ENCODE assay signal across 8 mouse cellular contexts in genomic region chr8:3588258-3588633, GRCm38 (mm10). TPM values are rescaled to one million over a fixed set of nuclear protein-coding genes. Genes with fewer than 3 reads are reported as not detected.
DNase-seq lines count a peak whose midpoint lies in the region; ATAC-seq lines count a peak whose summit lies in the region.

No protein-coding gene starts in this region.

- no peaks in the 10 kb centered on the region for H3K9me3 ChIP-seq in erythroblast, embryonic 14.5 days (ENCODE audit: control insufficient read depth, low read length)
- H3K9me3 ChIP-seq in embryonic facial prominence, embryonic 15.5 days (replicated peaks), result no peaks in the 10 kb centered on the region
- H3K9me3 ChIP-seq in liver, embryonic 11.5 days (ENCODE audit: control insufficient read depth, low read length), result no peaks in the 10 kb centered on the region
- H3K9me3 ChIP-seq in stomach, embryonic 15.5 days, result no peaks in the 10 kb centered on the region

- H3K9ac ChIP-seq in embryonic facial prominence, embryonic 15.5 days, result peak overlapping the region; percentile 65
- H3K9ac ChIP-seq in liver, embryonic 11.5 days (ENCODE audit: low read depth, low read length), result peak overlapping the region; percentile 67
- H3K9ac ChIP-seq in stomach, embryonic 15.5 days, result peak overlapping the region; percentile 56

- peak overlapping the region; percentile 83 for H3K27ac ChIP-seq in embryonic facial prominence, embryonic 15.5 days (replicated peaks)
- H3K27ac ChIP-seq in liver, embryonic 11.5 days (ENCODE audit: low read depth, low read length), result no peak overlapping the region
- peak overlapping the region; percentile 88 for H3K27ac ChIP-seq in stomach, embryonic 15.5 days

- peaks cover 7% of the 10 kb centered on the region for H3K27me3 ChIP-seq in erythroblast, embryonic 14.5 days (ENCODE audit: control insufficient read depth)
- H3K27me3 ChIP-seq in embryonic facial prominence, embryonic 15.5 days, result peaks cover 4% of the 10 kb centered on the region
- peaks cover 8% of the 10 kb centered on the region; the same call in 1 of the 2 replicates for H3K27me3 ChIP-seq in liver, embryonic 11.5 days (replicated peaks; ENCODE audit: control insufficient read depth, insufficient read depth, low read length)
- H3K27me3 ChIP-seq in stomach, embryonic 15.5 days (replicated peaks), result no peaks in the 10 kb centered on the region

- no peak for ATAC-seq in erythroblast, adult 5-6 weeks (replicated peaks; ENCODE audit: low FRiP score, poor library complexity, severe bottlenecking)
- 0 out of 2 replicates have a peak, but pooled peaks have one; percentile 17 for ATAC-seq in embryonic facial prominence, embryonic 15.5 days (ENCODE audit: insufficient number of reproducible peaks, low FRiP score, low TSS enrichment, low read depth)
- 0 out of 2 replicates have a peak, but pooled peaks have one; percentile 35 for ATAC-seq in liver, embryonic 11.5 days (replicated peaks; ENCODE audit: low FRiP score)
- ATAC-seq in stomach, embryonic 15.5 days (ENCODE audit: insufficient read depth, low FRiP score, low read depth), result peak; percentile 36

- peak; percentile 25 for DNase-seq in A20 (ENCODE audit: low read depth, low spot score)
- no peak for DNase-seq in liver, embryonic 11.5 days (ENCODE audit: low spot score)
- no peak for DNase-seq in left cerebral cortex, postnatal 4 days
- DNase-seq in urinary bladder, adult 2 months (ENCODE audit: low spot score), result no peak

- 1% methylated on average over 11 of the region's 11 CpGs for WGBS in embryonic facial prominence, embryonic 15.5 days
- 10% methylated on average over 11 of the region's 11 CpGs for WGBS in liver, embryonic 11.5 days
- 7% methylated on average over 11 of the region's 11 CpGs for WGBS in stomach, embryonic 15.5 days

- intact Hi-C loops in left cerebral cortex, postnatal 4 days (cut with DNase I), result no loop called here

- peaks cover 33% of the 10 kb centered on the region for H3K4me1 ChIP-seq in erythroblast, embryonic 14.5 days (ENCODE audit: control insufficient read depth)
- H3K4me1 ChIP-seq in embryonic facial prominence, embryonic 15.5 days, result peaks cover 15% of the 10 kb centered on the region
- peaks cover 5% of the 10 kb centered on the region for H3K4me1 ChIP-seq in liver, embryonic 11.5 days (replicated peaks; ENCODE audit: control insufficient read depth, insufficient read depth, low read length)
- 0 out of 2 replicates have a peak, but pooled peaks cover 3% of the 10 kb centered on the region for H3K4me1 ChIP-seq in stomach, embryonic 15.5 days

- H3K36me3 ChIP-seq in erythroblast, embryonic 14.5 days (ENCODE audit: control insufficient read depth), result no peaks in the 10 kb centered on the region
- H3K36me3 ChIP-seq in embryonic facial prominence, embryonic 15.5 days, result no peaks in the 10 kb centered on the region
- no peaks in the 10 kb centered on the region for H3K36me3 ChIP-seq in liver, embryonic 11.5 days (ENCODE audit: control insufficient read depth, insufficient read depth, low read length)
- H3K36me3 ChIP-seq in stomach, embryonic 15.5 days, result no peaks in the 10 kb centered on the region

- peak overlapping the region; percentile 72 for H3K4me3 ChIP-seq in erythroblast, embryonic 14.5 days (replicated peaks)
- H3K4me3 ChIP-seq in embryonic facial prominence, embryonic 15.5 days (replicated peaks), result peak overlapping the region; percentile 71
- H3K4me3 ChIP-seq in liver, embryonic 11.5 days (ENCODE audit: low read depth, low read length), result peak overlapping the region; percentile 76
- peak overlapping the region; percentile 67 for H3K4me3 ChIP-seq in stomach, embryonic 15.5 days (replicated peaks)

- peak overlapping the region; percentile 93 for H3K4me2 ChIP-seq in embryonic facial prominence, embryonic 15.5 days (replicated peaks)
- H3K4me2 ChIP-seq in liver, embryonic 11.5 days, result peak overlapping the region; percentile 87
- peak overlapping the region; percentile 90 for H3K4me2 ChIP-seq in stomach, embryonic 15.5 days

RNA-seq across cellular contexts. Expression of gene Camsap3, which starts 1.2 kb away (rescaled TPM):
- polyA plus RNA-seq in erythroblast, embryonic 14.5 days (2012), result 0.37 and 0.54 TPM in 2 replicates
- not detected in 2 replicates for total RNA-seq in erythroblast, adult 5-6 weeks (2015; ENCODE audit: low replicate concordance)
- total RNA-seq in erythroblast, adult 5-6 weeks (2017; ENCODE audit: low replicate concordance), result 0.28 TPM in 1 of 2 replicates, not detected in the other
- 15.4 and 16.7 TPM in 2 replicates for polyA plus RNA-seq in embryonic facial prominence, embryonic 15.5 days (2015; fragmentation: Nextera tagmentation; extraction: Ambion mirVana)
- polyA plus RNA-seq in liver, embryonic 11.5 days (2014; fragmentation: Nextera tagmentation; extraction: Ambion mirVana), result 3.5 and 3.9 TPM in 2 replicates
- polyA plus RNA-seq in stomach, embryonic 15.5 days (2015; fragmentation: Nextera tagmentation; extraction: Ambion mirVana), result 16.7 and 17.2 TPM in 2 replicates
- total RNA-seq in left cerebral cortex, postnatal 4 days (2021), result 100 to 1,000 TPM; 109 to 118 TPM
- polyA plus RNA-seq in urinary bladder, adult 2 months (2012; rRNA removed), result 13.3 and 16.1 TPM in 2 replicates

RNA-seq across cellular contexts. Expression of gene C330021F23Rik, which starts 20.5 kb away (rescaled TPM):
- not detected in 2 replicates for polyA plus RNA-seq in erythroblast, embryonic 14.5 days (2012)
- not detected in 2 replicates for total RNA-seq in erythroblast, adult 5-6 weeks (2015; ENCODE audit: low replicate concordance)
- not detected in 2 replicates for total RNA-seq in erythroblast, adult 5-6 weeks (2017; ENCODE audit: low replicate concordance)
- polyA plus RNA-seq in embryonic facial prominence, embryonic 15.5 days (2015; fragmentation: Nextera tagmentation; extraction: Ambion mirVana), result 0.51 and 0.53 TPM in 2 replicates
- 3.0 and 4.9 TPM in 2 replicates for polyA plus RNA-seq in liver, embryonic 11.5 days (2014; fragmentation: Nextera tagmentation; extraction: Ambion mirVana)
- polyA plus RNA-seq in stomach, embryonic 15.5 days (2015; fragmentation: Nextera tagmentation; extraction: Ambion mirVana), result 1.8 and 2.7 TPM in 2 replicates
- not detected for total RNA-seq in left cerebral cortex, postnatal 4 days (2021)
- 0.18 and 0.33 TPM in 2 replicates for polyA plus RNA-seq in urinary bladder, adult 2 months (2012; rRNA removed)

RNA-seq across cellular contexts. Expression of gene Xab2, which starts 32.9 kb away (rescaled TPM):
- 4.2 and 4.7 TPM in 2 replicates for polyA plus RNA-seq in erythroblast, embryonic 14.5 days (2012)
- total RNA-seq in erythroblast, adult 5-6 weeks (2015; ENCODE audit: low replicate concordance), result 4.4 and 5.4 TPM in 2 replicates
- total RNA-seq in erythroblast, adult 5-6 weeks (2017; ENCODE audit: low replicate concordance), result 11.0 and 16.0 TPM in 2 replicates
- polyA plus RNA-seq in embryonic facial prominence, embryonic 15.5 days (2015; fragmentation: Nextera tagmentation; extraction: Ambion mirVana), result 53.7 and 55.7 TPM in 2 replicates
- polyA plus RNA-seq in liver, embryonic 11.5 days (2014; fragmentation: Nextera tagmentation; extraction: Ambion mirVana), result 60.5 and 66.8 TPM in 2 replicates
- 48.9 and 49.2 TPM in 2 replicates for polyA plus RNA-seq in stomach, embryonic 15.5 days (2015; fragmentation: Nextera tagmentation; extraction: Ambion mirVana)
- 10 to 100 TPM; 38.5 to 38.8 TPM for total RNA-seq in left cerebral cortex, postnatal 4 days (2021)
- 45.0 and 54.9 TPM in 2 replicates for polyA plus RNA-seq in urinary bladder, adult 2 months (2012; rRNA removed)

RNA-seq across cellular contexts. Expression of gene Pet100, which starts 33.1 kb away (rescaled TPM):
- polyA plus RNA-seq in erythroblast, embryonic 14.5 days (2012), result 12.7 and 17.8 TPM in 2 replicates
- 49.1 and 125 TPM in 2 replicates for total RNA-seq in erythroblast, adult 5-6 weeks (2015; ENCODE audit: low replicate concordance)
- 57.1 and 125 TPM in 2 replicates for total RNA-seq in erythroblast, adult 5-6 weeks (2017; ENCODE audit: low replicate concordance)
- 103 and 116 TPM in 2 replicates for polyA plus RNA-seq in embryonic facial prominence, embryonic 15.5 days (2015; fragmentation: Nextera tagmentation; extraction: Ambion mirVana)
- 102 and 111 TPM in 2 replicates for polyA plus RNA-seq in liver, embryonic 11.5 days (2014; fragmentation: Nextera tagmentation; extraction: Ambion mirVana)
- 85.1 and 98.6 TPM in 2 replicates for polyA plus RNA-seq in stomach, embryonic 15.5 days (2015; fragmentation: Nextera tagmentation; extraction: Ambion mirVana)
- total RNA-seq in left cerebral cortex, postnatal 4 days (2021), result 10 to 100 TPM; 60.0 to 63.3 TPM
- polyA plus RNA-seq in urinary bladder, adult 2 months (2012; rRNA removed), result 65.2 and 71.8 TPM in 2 replicates

RNA-seq across cellular contexts. Expression of gene Pcp2, which starts 37.1 kb away (rescaled TPM):
- not detected in 2 replicates for polyA plus RNA-seq in erythroblast, embryonic 14.5 days (2012)
- total RNA-seq in erythroblast, adult 5-6 weeks (2015; ENCODE audit: low replicate concordance), result not detected in 2 replicates
- not detected in 2 replicates for total RNA-seq in erythroblast, adult 5-6 weeks (2017; ENCODE audit: low replicate concordance)
- polyA plus RNA-seq in embryonic facial prominence, embryonic 15.5 days (2015; fragmentation: Nextera tagmentation; extraction: Ambion mirVana), result 0.11 and 0.43 TPM in 2 replicates
- polyA plus RNA-seq in liver, embryonic 11.5 days (2014; fragmentation: Nextera tagmentation; extraction: Ambion mirVana), result 0.40 TPM in 1 of 2 replicates, not detected in the other
- polyA plus RNA-seq in stomach, embryonic 15.5 days (2015; fragmentation: Nextera tagmentation; extraction: Ambion mirVana), result 0.17 TPM in 1 of 2 replicates, not detected in the other
- 1 to 10 TPM in 1 of 2 experiments, not detected in 1; 1.0 TPM for total RNA-seq in left cerebral cortex, postnatal 4 days (2021)
- polyA plus RNA-seq in urinary bladder, adult 2 months (2012; rRNA removed), result not detected in 2 replicates
